Mouse (Mus musculus) MEL (cell line): Measurements from ENCODE around the gene Lsp1. TPM values are rescaled to one million over a fixed set of nuclear protein-coding genes. Genes with fewer than 3 reads are reported as not detected.

Experiments used
- DNase-seq: peaks from one replicate; pipeline ENCODE4 v3.0.0; 2011; ENCODE audit warnings: low read depth, low spot score
- H3K27ac ChIP-seq: 2 replicates; pipeline ENCODE4 v1.5.1; 2012; ENCODE audit warnings: low read depth, mild to moderate bottlenecking, control low read depth, low read length, moderate library complexity; ENCODE audit not compliant: control insufficient read depth
- H3K27me3 ChIP-seq, 2 experiments: fragments of 150-350 bp in 1 of 2; sonication (generic) in 1 of 2; 2 replicates each; pipeline ENCODE4 v1.6.1; 2012; ENCODE audit warnings: low read length in 2 of 2, mild to moderate bottlenecking in 2 of 2, improper control_type of control experiment in 1 of 2, moderate library complexity in 1 of 2; ENCODE audit not compliant: insufficient read depth in 2 of 2, control insufficient read depth in 1 of 2
- H3K36me3 ChIP-seq, 2 experiments: 2 replicates each; pipeline ENCODE4 v1.6.1; 2012 to 2014; ENCODE audit warnings: low read length in 2 of 2, improper control_type of control experiment in 1 of 2, inconsistent platforms in 1 of 2, mild to moderate bottlenecking in 1 of 2; ENCODE audit not compliant: insufficient read depth in 2 of 2, control insufficient read depth in 1 of 2
- H3K4me1 ChIP-seq, 2 experiments: fragments of 150-350 bp in 1 of 2; sonication (generic) in 1 of 2; 2 replicates each; pipeline ENCODE4 v1.6.1; 2012; ENCODE audit warnings: low read length in 2 of 2, improper control_type of control experiment in 1 of 2, mild to moderate bottlenecking in 1 of 2; ENCODE audit not compliant: insufficient read depth in 2 of 2, control insufficient read depth in 1 of 2
- H3K4me3 ChIP-seq, 2 experiments: fragments of 150-350 bp in 1 of 2; sonication (generic) in 1 of 2; 2 replicates each; pipeline ENCODE4 v1.5.1; 2012; ENCODE audit warnings: low read depth in 2 of 2, low read length in 2 of 2, mild to moderate bottlenecking in 2 of 2, moderate library complexity in 2 of 2, control low read depth in 1 of 2, improper control_type of control experiment in 1 of 2; ENCODE audit not compliant: control insufficient read depth in 1 of 2, insufficient read depth in 1 of 2
- H3K79me2 ChIP-seq: 2 replicates; pipeline ENCODE4 v1.6.1; 2012; ENCODE audit warnings: mild to moderate bottlenecking, low read length, moderate library complexity; ENCODE audit not compliant: control insufficient read depth, poor library complexity, insufficient read depth
- H3K9ac ChIP-seq: 2 replicates; pipeline ENCODE4 v1.6.1; 2012; ENCODE audit warnings: low read depth, mild to moderate bottlenecking, control low read depth, low read length, moderate library complexity; ENCODE audit not compliant: control insufficient read depth, poor library complexity, severe bottlenecking
- H3K9me3 ChIP-seq: fragments of 150-350 bp; sonication (generic); replicated peaks from 2 replicates; pipeline ENCODE4 v1.6.1; 2012; ENCODE audit warnings: mild to moderate bottlenecking, low read length, improper control_type of control experiment, moderate library complexity; ENCODE audit not compliant: insufficient read depth
- BHLHE40 ChIP-seq: IDR thresholded peaks from 2 replicates; pipeline ENCODE4 v1.6.1; 2012; ENCODE audit warnings: low read depth, mild to moderate bottlenecking, inconsistent platforms, low read length, improper control_type of control experiment, borderline replicate concordance
- CHD1 ChIP-seq: IDR thresholded peaks from 2 replicates; pipeline ENCODE4 v1.6.1; 2012; ENCODE audit warnings: low read depth, mild to moderate bottlenecking, inconsistent platforms, low read length, improper control_type of control experiment
- CHD2 ChIP-seq: IDR thresholded peaks from 2 replicates; pipeline ENCODE4 v1.6.1; 2011; ENCODE audit warnings: low read length, improper control_type of control experiment
- E2F4 ChIP-seq: IDR thresholded peaks from 2 replicates; pipeline ENCODE4 v1.6.1; 2011; ENCODE audit warnings: low read depth, low read length, improper control_type of control experiment, borderline replicate concordance
- ELF1 ChIP-seq: IDR thresholded peaks from 2 replicates; pipeline ENCODE4 v1.6.1; 2014; ENCODE audit warnings: low read depth, mild to moderate bottlenecking, inconsistent platforms, low read length, improper control_type of control experiment, moderate library complexity
- EP300 ChIP-seq, 2 experiments: IDR thresholded peaks; 2 replicates each; pipeline ENCODE4 v1.6.1; 2011; ENCODE audit warnings: improper control_type of control experiment in 2 of 2, low read length in 2 of 2, low read depth in 1 of 2, mild to moderate bottlenecking in 1 of 2
- GABPA ChIP-seq: IDR thresholded peaks from 2 replicates; pipeline ENCODE4 v1.6.1; 2012; ENCODE audit warnings: low read depth, mild to moderate bottlenecking, inconsistent platforms, low read length, improper control_type of control experiment, moderate library complexity
- JUND ChIP-seq: IDR thresholded peaks from 2 replicates; pipeline ENCODE4 v1.6.1; 2011; ENCODE audit warnings: low read depth, mild to moderate bottlenecking, improper control_type of control experiment, low read length
- KAT2A ChIP-seq: conservative IDR thresholded peaks from 2 replicates; pipeline ENCODE4 v1.6.1; 2012; ENCODE audit warnings: low read depth, low read length, improper control_type of control experiment, inconsistent platforms
- MAFK ChIP-seq: IDR thresholded peaks from 2 replicates; pipeline ENCODE4 v1.6.1; 2011; ENCODE audit warnings: low read depth, mild to moderate bottlenecking, low read length, improper control_type of control experiment, borderline replicate concordance
- MAZ ChIP-seq: IDR thresholded peaks from 2 replicates; pipeline ENCODE4 v1.6.1; 2012; ENCODE audit warnings: low read depth, mild to moderate bottlenecking, inconsistent platforms, low read length, improper control_type of control experiment
- MXI1 ChIP-seq: IDR thresholded peaks from 2 replicates; pipeline ENCODE4 v1.6.1; 2011; ENCODE audit warnings: mild to moderate bottlenecking, low read depth, low read length, improper control_type of control experiment
- MYC ChIP-seq: IDR thresholded peaks from 2 replicates; pipeline ENCODE4 v1.6.1; 2011; ENCODE audit warnings: low read depth, mild to moderate bottlenecking, low read length, improper control_type of control experiment, moderate library complexity
- NRF1 ChIP-seq: IDR thresholded peaks from 2 replicates; pipeline ENCODE4 v1.6.1; 2014; ENCODE audit warnings: low read depth, mild to moderate bottlenecking, inconsistent platforms, low read length, improper control_type of control experiment, moderate library complexity; ENCODE audit not compliant: poor library complexity, insufficient read depth, severe bottlenecking
- POLR2AphosphoS2 ChIP-seq: IDR thresholded peaks from 2 replicates; pipeline ENCODE4 v1.6.1; 2011; ENCODE audit warnings: low read length, improper control_type of control experiment
- POLR2AphosphoS5 ChIP-seq: IDR thresholded peaks from 2 replicates; pipeline ENCODE4 v1.6.1; 2012; ENCODE audit warnings: low read depth, borderline replicate concordance, mild to moderate bottlenecking, inconsistent platforms, low read length, moderate library complexity, mixed read lengths
- RAD21 ChIP-seq: IDR thresholded peaks from 2 replicates; pipeline ENCODE4 v1.6.1; 2011; ENCODE audit warnings: mild to moderate bottlenecking, low read depth, low read length, improper control_type of control experiment
- RCOR1 ChIP-seq: IDR thresholded peaks from 2 replicates; pipeline ENCODE4 v1.6.1; 2012; ENCODE audit warnings: low read depth, mild to moderate bottlenecking, inconsistent platforms, low read length, improper control_type of control experiment
- SMC3 ChIP-seq: IDR thresholded peaks from 2 replicates; pipeline ENCODE4 v1.6.1; 2011; ENCODE audit warnings: low read depth, low read length, improper control_type of control experiment
- TBP ChIP-seq: IDR thresholded peaks from 2 replicates; pipeline ENCODE4 v1.8.0; 2011; ENCODE audit warnings: low read depth, low read length, improper control_type of control experiment
- TCF12 ChIP-seq: IDR thresholded peaks from 2 replicates; pipeline ENCODE4 v1.6.1; 2014; ENCODE audit warnings: low read depth, mild to moderate bottlenecking, inconsistent platforms, low read length, improper control_type of control experiment, moderate library complexity
- UBTF ChIP-seq: IDR thresholded peaks from 2 replicates; pipeline ENCODE4 v1.6.1; 2012; ENCODE audit warnings: low read depth, mild to moderate bottlenecking, inconsistent platforms, low read length, improper control_type of control experiment, moderate library complexity, borderline replicate concordance; ENCODE audit not compliant: insufficient read depth
- USF2 ChIP-seq, 2 experiments: IDR thresholded peaks; 2 replicates each; pipeline ENCODE4 v1.6.1; 2011 to 2012; ENCODE audit warnings: improper control_type of control experiment in 2 of 2, low read length in 2 of 2, borderline replicate concordance in 1 of 2, inconsistent platforms in 1 of 2, low read depth in 1 of 2, mild to moderate bottlenecking in 1 of 2; ENCODE audit not compliant: insufficient read depth in 1 of 2
- ZC3H11A ChIP-seq: IDR thresholded peaks from 2 replicates; pipeline ENCODE4 v1.6.1; 2012; ENCODE audit warnings: low read depth, mild to moderate bottlenecking, inconsistent platforms, low read length, improper control_type of control experiment
- ZKSCAN1 ChIP-seq: IDR thresholded peaks from 2 replicates; pipeline ENCODE4 v1.6.1; 2012; ENCODE audit warnings: low read depth, mild to moderate bottlenecking, inconsistent platforms, low read length, improper control_type of control experiment, moderate library complexity
- polyA plus RNA-seq, 2 experiments: library from polyadenylated mRNA; stranded (reverse) in 1 of 2; unstranded in 1 of 2; fragments of >175 nt in 1 of 2; fragments of >200 nt in 1 of 2; gene quantifications; 2 replicates each; pipeline versions ENCODE4 v1.2.1 to v1.2.4; 2012; ENCODE audit warnings: low replicate concordance in 2 of 2, low read depth in 1 of 2; ENCODE audit not compliant: insufficient read length in 2 of 2, insufficient read depth in 1 of 2, missing spikeins in 1 of 2
- total RNA-seq: library from RNA; depleted of rRNA; stranded (reverse); fragments of 300-350 nt; gene quantifications from 2 replicates; pipeline ENCODE4 v1.2.3, GENCODE M21; 2012

Lsp1 gene
- total and polyA plus RNA-seq, 3 experiments, result not detected

DNA sequence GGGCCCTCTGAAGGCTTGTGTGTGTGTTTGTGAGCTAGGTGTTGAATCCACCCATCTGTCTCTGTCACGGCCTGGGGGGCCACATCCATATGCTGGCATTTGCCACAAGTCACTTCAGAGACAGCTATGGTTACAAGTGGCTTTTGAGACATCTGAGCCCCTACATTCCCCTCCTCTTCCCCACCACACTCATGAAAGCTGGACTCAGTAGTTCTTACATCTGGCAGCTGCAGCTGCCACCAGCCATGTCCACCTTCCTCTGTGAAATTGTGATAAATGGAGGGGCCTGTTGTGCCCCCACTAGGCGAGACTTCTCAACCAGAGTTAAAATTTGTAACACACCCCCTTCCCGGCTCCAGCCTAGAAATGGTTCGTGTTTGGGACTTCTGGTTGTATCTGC lies 77.7 kb downstream of the Lsp1 start:
- Histone ChIP-seq H3K27me3 (no peaks in the 10 kb centered on the region), H3K4me1 (peaks cover 4 to 7% of the 10 kb centered on the region in 2 experiments; a peak in 3 of 4 replicates), H3K9me3 (no peaks in the 10 kb centered on the region), H3K9ac (no peak overlapping the region), H3K4me3 (no peak overlapping the region), H3K79me2 (no peaks in the 10 kb centered on the region; the same call in 1 of the 2 replicates), H3K27ac (no peak overlapping the region), H3K36me3 (peaks cover 0 to 6% of the 10 kb centered on the region in 2 experiments; a peak in 3 of 4 replicates)
- no peak for TF ChIP-seq CHD2
- no peak for TF ChIP-seq MAFK
- no peak for TF ChIP-seq NRF1
- TF ChIP-seq TBP, result no peak
- no peak for TF ChIP-seq KAT2A
- TF ChIP-seq ELF1, result no peak
- TF ChIP-seq SMC3, result no peak
- no peak for DNase-seq

DNA sequence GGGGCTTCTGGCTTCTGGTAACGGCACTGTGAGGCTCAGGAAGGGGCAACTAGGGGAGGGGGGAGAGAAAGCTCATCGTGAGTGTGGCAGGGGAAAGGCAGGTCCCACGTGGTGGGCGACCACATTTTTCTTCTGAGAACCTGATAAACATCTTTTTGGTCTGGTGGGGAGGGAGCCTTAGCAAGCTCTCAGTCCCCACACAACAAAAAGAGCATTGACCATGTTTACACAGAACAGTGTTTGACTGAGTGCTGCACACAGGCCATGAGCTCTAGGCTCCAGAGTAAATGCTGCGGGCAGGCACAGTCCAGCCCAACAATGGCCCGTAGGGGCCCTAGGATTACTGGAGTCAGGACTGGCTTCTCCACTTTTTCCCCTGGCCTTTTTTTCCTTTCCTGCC lies 78.2 kb downstream of the Lsp1 start:
- Histone ChIP-seq H3K4me1 (peaks cover 4 to 7% of the 10 kb centered on the region in 2 experiments; a peak in 3 of 4 replicates), H3K9me3 (no peaks in the 10 kb centered on the region)
- TF ChIP-seq UBTF (no peak), NRF1 (no peak), E2F4 (no peak), MAFK (no peak), CHD1 (no peak), MAZ (no peak), SMC3 (no peak), JUND (no peak), MXI1 (no peak), EP300 (IDR thresholded peaks at IDR 0.05; ENCODE audit: low read depth in 1 of 2, low read length in 2 of 2) (no peak), POLR2AphosphoS2 (no peak)
- TF ChIP-seq, all 39 proteins: peak for 0
- Histone ChIP-seq H3K9ac (no peak overlapping the region), H3K4me3 (no peak overlapping the region), H3K36me3 (peaks cover 0 to 4% of the 10 kb centered on the region in 2 experiments; a peak in 3 of 4 replicates), H3K79me2 (no peaks in the 10 kb centered on the region), H3K27ac (no peak overlapping the region), H3K27me3 (no peaks in the 10 kb centered on the region)
- no peak for DNase-seq

DNA sequence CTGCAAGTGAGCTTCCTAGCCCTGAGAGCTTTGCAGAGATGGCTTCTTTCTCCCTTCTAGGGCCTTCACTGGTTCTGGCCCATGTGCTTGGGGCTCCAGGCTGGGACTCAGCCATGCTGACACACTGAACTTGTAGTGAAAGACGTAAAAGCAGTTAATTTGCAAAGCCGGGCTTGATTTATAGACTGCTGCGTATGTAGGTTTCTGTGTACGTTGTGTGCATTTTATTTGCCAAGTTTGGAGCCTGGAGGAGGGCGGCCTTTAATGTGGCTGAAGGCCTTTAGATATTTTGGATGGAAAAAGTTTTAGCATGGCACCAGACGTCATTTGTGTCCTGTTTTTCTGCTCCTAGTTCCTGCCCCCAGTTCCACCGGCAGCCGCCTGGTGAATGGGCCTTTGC lies 79.2 kb downstream of the Lsp1 start:
- Histone ChIP-seq H3K9ac (no peak overlapping the region), H3K4me1 (no peaks in the 10 kb centered on the region), H3K4me3 (no peak overlapping the region), H3K9me3 (no peaks in the 10 kb centered on the region), H3K36me3 (no peaks in the 10 kb centered on the region; a peak in 1 of 4 replicates), H3K27me3 (no peaks in the 10 kb centered on the region), H3K79me2 (no peaks in the 10 kb centered on the region), H3K27ac (no peak overlapping the region)
- DNase-seq, result no peak
- TF ChIP-seq NRF1 (no peak), KAT2A (no peak), POLR2AphosphoS5 (no peak), GABPA (no peak), MYC (no peak), BHLHE40 (no peak), ZKSCAN1 (no peak), JUND (no peak), MAZ (no peak), USF2 (IDR thresholded peaks at IDR 0.05; ENCODE audit: borderline replicate concordance in 1 of 2, insufficient read depth in 1 of 2, low read depth in 1 of 2, low read length in 2 of 2) (no peak), RCOR1 (no peak), EP300 (IDR thresholded peaks at IDR 0.05; ENCODE audit: low read depth in 1 of 2, low read length in 2 of 2) (no peak), ZC3H11A (no peak), TCF12 (no peak), RAD21 (no peak), MAFK (no peak), CHD2 (no peak)
